Mouse (Mus musculus) cortical plate, adult 2 months (tissue): ENCODE data around the gene Bptf.

Experiments
- CTCF ChIP-seq: fragments of 200-500 bp; IDR thresholded peaks from 2 replicates; pipeline ENCODE4 v1.5.1; 2011; ENCODE audit warnings: mild to moderate bottlenecking, control low read depth, low read length; ENCODE audit not compliant: insufficient read depth; ENCODE audit errors: extremely low read depth
- POLR2A ChIP-seq: fragments of 200-500 bp; IDR thresholded peaks from 2 replicates; pipeline ENCODE4 v1.6.1; 2011; ENCODE audit warnings: mild to moderate bottlenecking, low read length, control low read depth; ENCODE audit not compliant: insufficient read depth; ENCODE audit errors: extremely low read depth

- TF ChIP-seq POLR2A (no peak), CTCF (peak; percentile 29; the same call in 1 of the 2 replicates)
Observed at GRCm38 (mm10) chr11:107108892-107109291, 23.0 kb downstream of the Bptf start.
